9 mouse cellular contexts compared by ENCODE assay signal in genomic region chr7:109708961-109709382, GRCm38 (mm10). TPM values are rescaled to one million over a fixed set of nuclear protein-coding genes. Genes with fewer than 3 reads are reported as not detected.
DNase-seq lines count a peak whose midpoint lies in the region; ATAC-seq lines count a peak whose summit lies in the region.
"Had no signal": no experiment of that assay in that cellular context is flagged by ENCODE, and none has a peak within 500 bp of the region (broad histone marks: within the 10 kb centered on the region; RNA-seq: fewer than 3 reads in every experiment).

No protein-coding gene starts in this region.

- H3K36me3 ChIP-seq in heart, embryonic 15.5 days, result peaks cover 8% of the 10 kb centered on the region
- H3K36me3 ChIP-seq in limb, embryonic 15.5 days, result peaks cover 34% of the 10 kb centered on the region
- H3K36me3 ChIP-seq in midbrain, embryonic 16.5 days (ENCODE audit: control insufficient read depth, insufficient read depth, low read length), result peaks cover 3% of the 10 kb centered on the region; the same call in 1 of the 2 replicates

- peaks cover 27% of the 10 kb centered on the region for H3K4me1 ChIP-seq in heart, embryonic 15.5 days (replicated peaks)
- peaks cover 20% of the 10 kb centered on the region for H3K4me1 ChIP-seq in limb, embryonic 15.5 days
- H3K4me1 ChIP-seq in midbrain, embryonic 16.5 days (ENCODE audit: control insufficient read depth, insufficient read depth, low read length), result 0 out of 2 replicates have a peak, but pooled peaks cover 2% of the 10 kb centered on the region

- no peaks in the 10 kb centered on the region for H3K9me3 ChIP-seq in heart, embryonic 15.5 days (replicated peaks)
- H3K9me3 ChIP-seq in limb, embryonic 15.5 days, result no peaks in the 10 kb centered on the region
- H3K9me3 ChIP-seq in midbrain, embryonic 16.5 days (replicated peaks; ENCODE audit: control insufficient read depth, low read length, poor library complexity, severe bottlenecking), result no peaks in the 10 kb centered on the region

- WGBS in heart, embryonic 15.5 days, result 17% methylated on average over 3 of the region's 3 CpGs
- 13% methylated on average over 3 of the region's 3 CpGs for WGBS in limb, embryonic 15.5 days
- WGBS in midbrain, embryonic 16.5 days, result 77% methylated on average over 3 of the region's 3 CpGs

- no peak overlapping the region for H3K9ac ChIP-seq in heart, embryonic 15.5 days
- no peak overlapping the region for H3K9ac ChIP-seq in limb, embryonic 15.5 days
- no peak overlapping the region for H3K9ac ChIP-seq in midbrain, embryonic 16.5 days (ENCODE audit: low read depth, low read length)

- DNase-seq in NIH3T3 (ENCODE audit: low read depth), result peak; percentile 83
- peak; percentile 24 for DNase-seq in embryo, embryonic 10.5 days (ENCODE audit: low spot score)
- DNase-seq in cerebellum, adult 9-10 months, result no peak
- no peak for DNase-seq in neural tube, embryonic 10.5 days (ENCODE audit: extremely low spot score, low spot score)
- no peak for DNase-seq in cerebellum, postnatal 14 days

- H3K4me2 ChIP-seq in heart, embryonic 15.5 days, result no peak overlapping the region
- H3K4me2 ChIP-seq in limb, embryonic 15.5 days, result no peak overlapping the region
- H3K4me2 ChIP-seq in midbrain, embryonic 16.5 days (ENCODE audit: low read length), result no peak overlapping the region
- H3K4me2 ChIP-seq: liver, embryonic 11.5 days had no signal

- no peak overlapping the region for H3K4me3 ChIP-seq in heart, embryonic 15.5 days
- H3K4me3 ChIP-seq in limb, embryonic 15.5 days, result no peak overlapping the region
- H3K4me3 ChIP-seq in midbrain, embryonic 16.5 days (ENCODE audit: low read depth, low read length), result no peak overlapping the region

- peak overlapping the region; percentile 78 for H3K27ac ChIP-seq in heart, embryonic 15.5 days
- H3K27ac ChIP-seq in limb, embryonic 15.5 days, result peak overlapping the region; percentile 79
- H3K27ac ChIP-seq in midbrain, embryonic 16.5 days (ENCODE audit: low read length), result no peak overlapping the region

- ATAC-seq in heart, embryonic 15.5 days (replicated peaks; ENCODE audit: insufficient number of reproducible peaks, insufficient read depth, low FRiP score, low read depth), result peak; percentile 63; the same call in 1 of the 2 replicates
- ATAC-seq in limb, embryonic 15.5 days (ENCODE audit: insufficient number of reproducible peaks, low FRiP score, low TSS enrichment, low read depth), result peak; percentile 73; the same call in 1 of the 2 replicates
- ATAC-seq in midbrain, embryonic 16.5 days, result no peak

- H3K27me3 ChIP-seq in heart, embryonic 15.5 days, result no peaks in the 10 kb centered on the region
- H3K27me3 ChIP-seq in limb, embryonic 15.5 days, result no peaks in the 10 kb centered on the region
- H3K27me3 ChIP-seq in midbrain, embryonic 16.5 days (ENCODE audit: control insufficient read depth, insufficient read depth, low read depth, low read length), result no peaks in the 10 kb centered on the region

RNA-seq across cellular contexts. Expression of gene Akip1, which starts 5.5 kb away (rescaled TPM):
- 31.6 and 33.2 TPM in 2 replicates for polyA plus RNA-seq in heart, embryonic 15.5 days (2015; fragmentation: Nextera tagmentation; extraction: Ambion mirVana)
- polyA plus RNA-seq in limb, embryonic 15.5 days (2015; fragmentation: Nextera tagmentation; extraction: Ambion mirVana), result 39.4 and 41.2 TPM in 2 replicates
- polyA plus RNA-seq in midbrain, embryonic 16.5 days (2015; fragmentation: Nextera tagmentation; extraction: Ambion mirVana), result 13.3 and 13.9 TPM in 2 replicates

RNA-seq across cellular contexts. Expression of gene St5, which starts 5.6 kb away (rescaled TPM):
- 30.4 and 35.5 TPM in 2 replicates for polyA plus RNA-seq in heart, embryonic 15.5 days (2015; fragmentation: Nextera tagmentation; extraction: Ambion mirVana)
- 46.0 and 46.3 TPM in 2 replicates for polyA plus RNA-seq in limb, embryonic 15.5 days (2015; fragmentation: Nextera tagmentation; extraction: Ambion mirVana)
- 18.6 and 18.8 TPM in 2 replicates for polyA plus RNA-seq in midbrain, embryonic 16.5 days (2015; fragmentation: Nextera tagmentation; extraction: Ambion mirVana)

RNA-seq across cellular contexts. Expression of gene BC051019, which starts 14.7 kb away (rescaled TPM):
- polyA plus RNA-seq in heart, embryonic 15.5 days (2015; fragmentation: Nextera tagmentation; extraction: Ambion mirVana), result 0.24 TPM in 2 replicates
- not detected in 2 replicates for polyA plus RNA-seq in limb, embryonic 15.5 days (2015; fragmentation: Nextera tagmentation; extraction: Ambion mirVana)
- 0.25 and 0.44 TPM in 2 replicates for polyA plus RNA-seq in midbrain, embryonic 16.5 days (2015; fragmentation: Nextera tagmentation; extraction: Ambion mirVana)

RNA-seq across cellular contexts. Expression of gene Ascl3, which starts 22.6 kb away (rescaled TPM):
- polyA plus RNA-seq in heart, embryonic 15.5 days (2015; fragmentation: Nextera tagmentation; extraction: Ambion mirVana), result 0.36 TPM in 1 of 2 replicates, not detected in the other
- polyA plus RNA-seq in limb, embryonic 15.5 days (2015; fragmentation: Nextera tagmentation; extraction: Ambion mirVana), result not detected in 2 replicates
- 0.28 and 0.63 TPM in 2 replicates for polyA plus RNA-seq in midbrain, embryonic 16.5 days (2015; fragmentation: Nextera tagmentation; extraction: Ambion mirVana)
- polyA plus RNA-seq: liver, embryonic 11.5 days had no signal

RNA-seq across cellular contexts. Expression of gene Tmem9b, which starts 43.7 kb away (rescaled TPM):
- polyA plus RNA-seq in heart, embryonic 15.5 days (2015; fragmentation: Nextera tagmentation; extraction: Ambion mirVana), result 56.4 and 57.1 TPM in 2 replicates
- polyA plus RNA-seq in limb, embryonic 15.5 days (2015; fragmentation: Nextera tagmentation; extraction: Ambion mirVana), result 64.7 and 74.2 TPM in 2 replicates
- polyA plus RNA-seq in midbrain, embryonic 16.5 days (2015; fragmentation: Nextera tagmentation; extraction: Ambion mirVana), result 125 and 136 TPM in 2 replicates

Comparison
In these comparisons a context has a peak if more than half of its experiments do, and no peak if none do; other contexts are left out.
1. DNase-seq: peak in NIH3T3 (single experiment) and embryo, embryonic 10.5 days (single experiment); none in cerebellum, adult 9-10 months (single experiment), neural tube, embryonic 10.5 days (single experiment) and cerebellum, postnatal 14 days (0 of 2).